Mouse (Mus musculus) C2C12 (cell line): ENCODE measurements around the gene Rragc. TPM values are rescaled to one million over a fixed set of nuclear protein-coding genes. Genes with fewer than 3 reads are reported as not detected.
A peak's percentile ranks its signal among the peaks of the same experiment; 100 is the strongest.

Experiments used
- H3K27me3 ChIP-seq: one replicate; pipeline ENCODE4 v1.6.1; 2011; ENCODE audit not compliant: control insufficient read depth, insufficient read depth, insufficient read length
- H3K36me3 ChIP-seq: one replicate; pipeline ENCODE4 v1.6.1; 2011; ENCODE audit not compliant: control insufficient read depth, insufficient read depth
- H3K4me3 ChIP-seq: one replicate; pipeline ENCODE4 v1.5.1; 2011; ENCODE audit warnings: mild to moderate bottlenecking, control low read depth; ENCODE audit not compliant: poor library complexity, insufficient read depth, severe bottlenecking
- H3K79me2 ChIP-seq: one replicate; pipeline ENCODE4 v1.6.1; 2011; ENCODE audit not compliant: control insufficient read depth, insufficient read depth
- H3K79me3 ChIP-seq: one replicate; pipeline ENCODE4 v1.6.1; 2011; ENCODE audit warnings: low read depth, control low read depth
- H3ac ChIP-seq: one replicate; pipeline ENCODE3; 2011; ENCODE audit warnings: low read depth; ENCODE audit not compliant: control insufficient read depth, insufficient read length
- CEBPB ChIP-seq: IDR thresholded peaks from one replicate; pipeline ENCODE4 v1.6.1; 2011; ENCODE audit warnings: low read depth, mild to moderate bottlenecking, control low read depth, moderate library complexity
- CTCF ChIP-seq: IDR thresholded peaks from one replicate; pipeline ENCODE4 v1.5.1; 2011; ENCODE audit not compliant: control insufficient read depth, insufficient read depth, insufficient read length
- FOSL1 ChIP-seq: IDR thresholded peaks from one replicate; pipeline ENCODE4 v1.8.0; 2011; ENCODE audit warnings: mild to moderate bottlenecking, low read length; ENCODE audit not compliant: poor library complexity, insufficient read depth, severe bottlenecking
- MAX ChIP-seq: IDR thresholded peaks from one replicate; pipeline ENCODE4 v1.6.1; 2011; ENCODE audit warnings: mild to moderate bottlenecking, control low read depth
- MYOD1 ChIP-seq: IDR thresholded peaks from one replicate; pipeline ENCODE4 v1.6.1; 2011; ENCODE audit warnings: low read depth; ENCODE audit not compliant: control insufficient read depth, insufficient read length
- MYOG ChIP-seq: IDR thresholded peaks from one replicate; pipeline ENCODE4 v1.6.1; 2011; ENCODE audit not compliant: control insufficient read depth, insufficient read length; ENCODE audit errors: extremely low read depth
- USF1 ChIP-seq: IDR thresholded peaks from one replicate; pipeline ENCODE4 v1.6.1; 2011; ENCODE audit warnings: low read depth, mild to moderate bottlenecking, control low read depth, moderate library complexity
- polyA plus RNA-seq: library from polyadenylated mRNA; unstranded; fragments of >200 nt; fragmentation: generic; extraction: Trizol; gene quantifications from one replicate; pipeline ENCODE4 v1.2.1, GENCODE M21; 2012; ENCODE audit warnings: missing spikeins

Gene Rragc
- polyA plus RNA-seq, 1 experiment, result 43.5 TPM

DNA sequence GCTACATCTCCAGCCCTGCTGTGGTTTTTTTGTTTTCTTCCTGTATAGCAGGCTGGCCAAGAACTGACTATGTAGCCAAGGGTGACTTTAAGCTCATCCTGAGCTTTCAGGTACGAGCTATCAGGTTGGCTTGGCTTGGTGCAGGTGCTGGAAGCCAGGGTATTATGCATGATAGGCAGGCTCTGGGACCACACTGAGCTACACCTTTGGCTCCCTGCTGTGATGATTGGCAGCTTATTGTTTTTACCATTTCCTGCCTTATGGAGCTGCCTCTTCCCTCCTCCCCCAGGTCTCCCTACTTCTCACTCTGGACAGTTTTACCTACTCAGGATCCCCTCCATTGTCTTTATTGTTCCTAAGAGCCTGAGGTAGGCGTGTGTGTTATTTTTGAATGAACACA is 1.6 kb downstream of the Rragc start:
- Histone ChIP-seq H3K36me3 (peaks cover 58% of the 10 kb centered on the region), H3ac (peak overlapping the region; percentile 45), H3K27me3 (no peaks in the 10 kb centered on the region), H3K79me3 (peaks cover 45% of the 10 kb centered on the region), H3K79me2 (peaks cover 73% of the 10 kb centered on the region), H3K4me3 (peak overlapping the region; percentile 82)
- TF ChIP-seq CEBPB (no peak), MYOG (no peak), USF1 (no peak), CTCF (no peak), FOSL1 (no peak)

DNA sequence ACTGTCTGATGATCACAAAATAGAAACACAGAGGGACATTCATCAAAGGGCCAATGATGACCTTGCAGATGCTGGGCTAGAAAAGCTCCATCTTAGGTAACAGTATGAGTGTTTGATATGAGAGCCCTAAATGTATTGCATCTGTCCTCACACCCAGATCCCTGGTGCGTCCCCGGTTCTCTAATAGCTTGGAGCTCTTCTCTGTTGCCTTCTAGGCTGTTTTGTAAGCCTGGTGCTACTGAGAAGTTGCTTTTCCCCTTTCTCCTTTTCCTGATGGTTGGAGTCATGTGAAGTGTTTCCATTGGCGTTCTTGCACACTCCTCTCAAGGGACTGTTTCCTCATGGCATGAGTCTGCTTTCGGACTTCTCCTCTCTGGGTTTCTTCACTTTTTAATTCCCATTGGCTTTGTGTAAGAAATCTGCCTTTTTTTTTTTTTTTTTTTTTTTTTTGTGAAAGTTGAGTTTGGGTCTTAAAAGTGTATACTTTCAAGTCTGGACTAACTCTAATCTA is 3.9 kb downstream of the Rragc start:
- Histone ChIP-seq H3ac (no peak overlapping the region), H3K27me3 (no peaks in the 10 kb centered on the region), H3K79me2 (peaks cover 51% of the 10 kb centered on the region), H3K79me3 (peaks cover 27% of the 10 kb centered on the region), H3K4me3 (no peak overlapping the region), H3K36me3 (peaks cover 69% of the 10 kb centered on the region)
- no peak for TF ChIP-seq CEBPB

DNA sequence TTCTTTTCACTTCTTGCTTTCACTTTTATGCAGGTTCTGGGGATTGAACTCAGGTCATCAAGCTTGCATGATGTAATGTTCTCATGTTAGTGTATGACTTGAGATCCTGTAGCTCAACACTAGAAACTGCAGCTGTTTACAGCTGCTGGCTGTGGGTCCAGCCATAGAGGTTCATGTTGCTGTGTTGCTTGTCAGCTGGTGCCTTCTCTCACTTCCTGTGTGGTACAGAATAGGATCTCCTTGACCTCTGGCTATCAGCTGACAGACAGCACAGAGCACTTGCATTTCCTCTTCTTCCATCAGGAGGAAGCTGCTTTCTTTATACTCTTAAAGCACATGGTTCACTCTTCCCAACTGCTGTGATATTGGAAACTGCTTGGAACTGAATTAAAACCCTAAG is 10.7 kb downstream of the Rragc start:
- H3K79me2 ChIP-seq, result no peaks in the 10 kb centered on the region
- peaks cover under 1% of the 10 kb centered on the region for H3K79me3 ChIP-seq
- no peak overlapping the region for H3ac ChIP-seq
- H3K27me3 ChIP-seq, result no peaks in the 10 kb centered on the region
- TF ChIP-seq CEBPB (no peak), USF1 (no peak), MAX (no peak), MYOG (no peak), FOSL1 (no peak), CTCF (no peak), MYOD1 (no peak)
- peaks cover 87% of the 10 kb centered on the region for H3K36me3 ChIP-seq
- H3K4me3 ChIP-seq, result no peak overlapping the region

DNA sequence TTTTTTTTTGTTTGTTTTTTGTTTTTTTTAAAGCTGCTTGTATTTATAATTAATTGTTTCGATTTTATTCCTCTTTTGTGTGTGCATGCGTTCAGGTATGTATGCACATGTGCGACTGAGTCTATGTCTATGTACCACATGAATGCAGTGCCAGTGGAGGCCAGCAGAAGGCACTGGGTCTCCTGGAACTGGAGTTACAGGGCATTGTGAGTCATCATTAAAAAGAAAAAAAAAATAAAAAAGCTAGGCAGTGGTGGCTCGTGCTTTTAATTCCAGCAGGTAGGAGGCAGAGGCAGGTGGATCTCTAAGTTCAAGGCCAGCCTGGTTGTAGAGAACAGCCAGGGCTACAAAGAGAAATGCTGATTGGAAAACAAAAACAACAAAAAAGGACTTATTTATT is 12.7 kb downstream of the Rragc start:
- Histone ChIP-seq H3K27me3 (no peaks in the 10 kb centered on the region), H3K79me3 (no peaks in the 10 kb centered on the region), H3ac (no peak overlapping the region), H3K4me3 (no peak overlapping the region), H3K79me2 (no peaks in the 10 kb centered on the region), H3K36me3 (peaks cover 85% of the 10 kb centered on the region)
- TF ChIP-seq MYOD1 (no peak), MYOG (no peak), MAX (no peak), CTCF (no peak), USF1 (no peak), CEBPB (no peak), FOSL1 (no peak)

DNA sequence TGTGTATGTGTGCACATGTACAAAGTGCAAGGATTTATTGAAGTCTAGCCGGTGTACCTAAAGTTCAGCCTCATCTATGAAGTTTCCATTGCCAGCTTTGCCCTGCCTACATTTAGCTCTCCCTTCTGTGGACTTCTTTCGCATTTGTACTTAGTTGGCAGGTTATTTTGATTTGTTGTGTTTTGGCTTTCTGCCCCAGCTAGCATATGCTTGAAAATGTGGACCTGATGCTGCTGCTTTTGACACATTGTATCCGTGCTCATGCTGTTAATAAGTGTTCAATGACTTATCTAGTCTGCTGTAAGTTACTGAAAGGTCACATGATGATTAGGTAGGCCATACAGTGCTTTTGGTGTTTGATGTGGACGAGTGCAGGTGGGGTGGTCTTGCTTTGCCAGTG is 17.1 kb downstream of the Rragc start:
- Histone ChIP-seq H3K27me3 (no peaks in the 10 kb centered on the region), H3ac (no peak overlapping the region), H3K79me2 (no peaks in the 10 kb centered on the region), H3K4me3 (no peak overlapping the region), H3K36me3 (peaks cover 62% of the 10 kb centered on the region), H3K79me3 (no peaks in the 10 kb centered on the region)
- no peak for TF ChIP-seq CEBPB
- no peak for TF ChIP-seq USF1
- TF ChIP-seq CTCF, result no peak
- TF ChIP-seq MYOG, result no peak
- no peak for TF ChIP-seq MYOD1
- TF ChIP-seq FOSL1, result no peak
- no peak for TF ChIP-seq MAX

DNA sequence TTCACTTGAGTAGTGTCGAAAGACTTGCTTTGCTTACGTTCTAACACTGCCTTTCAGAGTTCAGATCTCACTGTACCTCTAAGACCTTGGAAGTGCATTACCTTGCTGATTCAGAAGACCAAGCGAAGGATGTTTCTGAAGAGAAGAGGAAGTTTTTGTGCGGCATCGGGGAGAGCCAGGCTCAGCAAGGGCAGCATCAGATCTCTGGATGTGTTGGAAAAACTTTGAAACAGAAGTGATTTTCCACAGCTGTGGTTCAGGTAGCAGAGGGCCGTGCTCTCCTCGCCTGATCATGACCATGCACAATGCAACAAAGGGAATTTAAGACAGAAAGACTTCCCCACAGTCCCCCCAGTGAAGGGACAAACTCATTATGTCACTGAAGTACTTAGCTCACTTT is 18.8 kb downstream of the Rragc start:
- H3K79me3 ChIP-seq, result no peaks in the 10 kb centered on the region
- H3K36me3 ChIP-seq, result peaks cover 50% of the 10 kb centered on the region
- no peaks in the 10 kb centered on the region for H3K79me2 ChIP-seq
- TF ChIP-seq FOSL1 (no peak), MAX (no peak), MYOD1 (no peak), USF1 (no peak), MYOG (no peak), CTCF (no peak), CEBPB (no peak)
- H3K4me3 ChIP-seq, result no peak overlapping the region
- no peaks in the 10 kb centered on the region for H3K27me3 ChIP-seq
- no peak overlapping the region for H3ac ChIP-seq
